Mouse (Mus musculus) T-helper 1 cell (primary cell): ENCODE data around the gene Zfand3.

Experiments
- in situ Hi-C: fragments of 300-600 bp; cut with MboI, MseI; formaldehyde crosslinking; loops from one replicate; pipeline ENCODE4 v1.15.1; 2025; ENCODE audit warnings: high pct_unique_total_duplicates

Zfand3 gene

GRCm38 (mm10) chr17:30051523-30052346, 47.2 kb downstream of the Zfand3 start:
- in situ Hi-C loops, result no loop called here

GRCm38 (mm10) chr17:30052347-30052742, 47.8 kb downstream of the Zfand3 start:
- in situ Hi-C loops, result no loop called here

- in situ Hi-C loops, result no loop called here
Measured at GRCm38 (mm10) chr17:30053463-30053862, 48.9 kb downstream of the Zfand3 start.

GRCm38 (mm10) chr17:30053871-30054270, 49.3 kb downstream of the Zfand3 start:
- in situ Hi-C loops, result no loop called here

- in situ Hi-C loops, result no loop called here
Measured at GRCm38 (mm10) chr17:30056226-30056625, 51.7 kb downstream of the Zfand3 start.

- in situ Hi-C loops, result no loop called here
Measured at GRCm38 (mm10) chr17:30058594-30058993, 54.1 kb downstream of the Zfand3 start.

GRCm38 (mm10) chr17:30059066-30059465, 54.5 kb downstream of the Zfand3 start:
- in situ Hi-C loops, result no loop called here

GRCm38 (mm10) chr17:30061100-30061837, 56.7 kb downstream of the Zfand3 start:
- in situ Hi-C loops, result no loop called here

GRCm38 (mm10) chr17:30063849-30064248, 59.3 kb downstream of the Zfand3 start:
- in situ Hi-C loops, result no loop called here

- in situ Hi-C loops, result no loop called here
Measured at GRCm38 (mm10) chr17:30064746-30065145, 60.2 kb downstream of the Zfand3 start.

GRCm38 (mm10) chr17:30069776-30070175, 65.2 kb downstream of the Zfand3 start:
- in situ Hi-C loops, result no loop called here

GRCm38 (mm10) chr17:30070631-30071030, 66.1 kb downstream of the Zfand3 start:
- in situ Hi-C loops, result no loop called here

GRCm38 (mm10) chr17:30072613-30073012, 68.1 kb downstream of the Zfand3 start:
- in situ Hi-C loops, result no loop called here

GRCm38 (mm10) chr17:30075896-30076295, 71.4 kb downstream of the Zfand3 start:
- in situ Hi-C loops, result no loop called here

GRCm38 (mm10) chr17:30084007-30084406, 79.5 kb downstream of the Zfand3 start:
- in situ Hi-C loops, result no loop called here

GRCm38 (mm10) chr17:30086695-30087094, 82.2 kb downstream of the Zfand3 start:
- in situ Hi-C loops, result no loop called here

- in situ Hi-C loops, result no loop called here
Measured at GRCm38 (mm10) chr17:30088431-30088830, 83.9 kb downstream of the Zfand3 start.

- in situ Hi-C loops, result no loop called here
Measured at GRCm38 (mm10) chr17:30090416-30090815, 85.9 kb downstream of the Zfand3 start.

- in situ Hi-C loops, result no loop called here
Measured at GRCm38 (mm10) chr17:30093148-30093749, 88.7 kb downstream of the Zfand3 start.

- in situ Hi-C loops, result no loop called here
Measured at GRCm38 (mm10) chr17:30097156-30097555, 92.6 kb downstream of the Zfand3 start.

GRCm38 (mm10) chr17:30097677-30098076, 93.1 kb downstream of the Zfand3 start:
- in situ Hi-C loops, result no loop called here

- in situ Hi-C loops, result no loop called here
Measured at GRCm38 (mm10) chr17:30099670-30100069, 95.1 kb downstream of the Zfand3 start.
